Mouse (Mus musculus): ENCODE results near the gene Cdkal1. TPM values are rescaled to one million over a fixed set of nuclear protein-coding genes. Genes with fewer than 3 reads are reported as not detected.

Gene Cdkal1
- polyA plus RNA-seq, 1 experiment from 2014 or later, result 25.9 TPM

- Histone ChIP-seq H3K4me3 (ENCODE audit: low read depth, low read length) (0 out of 2 replicates have a peak overlapping the region, but pooled peaks have one; percentile 2), H3K9me3 (ENCODE audit: control insufficient read depth, low read length) (no peaks in the 10 kb centered on the region), H3K27ac (replicated peaks; ENCODE audit: low read depth, low read length) (peak overlapping the region; percentile 74), H3K9ac (ENCODE audit: low read depth, low read length) (no peak overlapping the region), H3K4me1 (ENCODE audit: control insufficient read depth, insufficient read depth, low read length) (peaks cover 31% of the 10 kb centered on the region), H3K4me2 (ENCODE audit: low read depth, low read length) (peak overlapping the region; percentile 40), H3K27me3 (replicated peaks; ENCODE audit: control insufficient read depth, insufficient read depth, low read length) (no peaks in the 10 kb centered on the region), H3K36me3 (ENCODE audit: control insufficient read depth, insufficient read depth, low read length) (no peaks in the 10 kb centered on the region)
- ATAC-seq (ENCODE audit: low read depth), result peak; percentile 88
- 8% methylated on average over 12 of the region's 12 CpGs for WGBS
- peak; percentile 97 for DNase-seq (ENCODE audit: low spot score)
Observed at GRCm38 (mm10) chr13:29769647-29770436, 85.6 kb downstream of the Cdkal1 start.

GRCm38 (mm10) chr13:29768104-29768503, 87.4 kb downstream of the Cdkal1 start:
- no peaks in the 10 kb centered on the region for H3K9me3 ChIP-seq (ENCODE audit: control insufficient read depth, low read length)
- ATAC-seq (ENCODE audit: low read depth) (no peak), DNase-seq (ENCODE audit: low spot score) (no peak)
- peaks cover 24% of the 10 kb centered on the region for H3K4me1 ChIP-seq (ENCODE audit: control insufficient read depth, insufficient read depth, low read length)
- H3K27ac ChIP-seq (replicated peaks; ENCODE audit: low read depth, low read length), result no peak overlapping the region
- H3K36me3 ChIP-seq (ENCODE audit: control insufficient read depth, insufficient read depth, low read length), result no peaks in the 10 kb centered on the region
- WGBS, result 64% methylated on average over 1 of the region's 1 CpGs
- no peak overlapping the region for H3K9ac ChIP-seq (ENCODE audit: low read depth, low read length)
- no peaks in the 10 kb centered on the region for H3K27me3 ChIP-seq (replicated peaks; ENCODE audit: control insufficient read depth, insufficient read depth, low read length)
- H3K4me2 ChIP-seq (ENCODE audit: low read depth, low read length), result no peak overlapping the region
- no peak overlapping the region for H3K4me3 ChIP-seq (ENCODE audit: low read depth, low read length)

- no peaks in the 10 kb centered on the region for H3K9me3 ChIP-seq (ENCODE audit: control insufficient read depth, low read length)
- H3K27ac ChIP-seq (replicated peaks; ENCODE audit: low read depth, low read length), result no peak overlapping the region
- ATAC-seq (ENCODE audit: low read depth), result no peak
- no peak overlapping the region for H3K4me3 ChIP-seq (ENCODE audit: low read depth, low read length)
- no peak overlapping the region for H3K4me2 ChIP-seq (ENCODE audit: low read depth, low read length)
- DNase-seq (ENCODE audit: low spot score), result no peak
- H3K4me1 ChIP-seq (ENCODE audit: control insufficient read depth, insufficient read depth, low read length), result peaks cover 24% of the 10 kb centered on the region
- H3K27me3 ChIP-seq (replicated peaks; ENCODE audit: control insufficient read depth, insufficient read depth, low read length), result no peaks in the 10 kb centered on the region
- WGBS, result 57% methylated on average over 4 of the region's 4 CpGs
- no peaks in the 10 kb centered on the region for H3K36me3 ChIP-seq (ENCODE audit: control insufficient read depth, insufficient read depth, low read length)
- no peak overlapping the region for H3K9ac ChIP-seq (ENCODE audit: low read depth, low read length)
Observed at GRCm38 (mm10) chr13:29767587-29767986, 87.9 kb downstream of the Cdkal1 start.

- Histone ChIP-seq H3K4me2 (ENCODE audit: low read depth, low read length) (no peak overlapping the region), H3K36me3 (ENCODE audit: control insufficient read depth, insufficient read depth, low read length) (no peaks in the 10 kb centered on the region), H3K4me3 (ENCODE audit: low read depth, low read length) (no peak overlapping the region), H3K9ac (ENCODE audit: low read depth, low read length) (no peak overlapping the region), H3K9me3 (ENCODE audit: control insufficient read depth, low read length) (no peaks in the 10 kb centered on the region), H3K27me3 (replicated peaks; ENCODE audit: control insufficient read depth, insufficient read depth, low read length) (no peaks in the 10 kb centered on the region), H3K27ac (replicated peaks; ENCODE audit: low read depth, low read length) (no peak overlapping the region), H3K4me1 (ENCODE audit: control insufficient read depth, insufficient read depth, low read length) (peaks cover 24% of the 10 kb centered on the region)
- DNase-seq (ENCODE audit: low spot score) (no peak), ATAC-seq (ENCODE audit: low read depth) (no peak)
- WGBS, result 70% methylated on average over 8 of the region's 8 CpGs
Observed at GRCm38 (mm10) chr13:29766377-29766776, 89.1 kb downstream of the Cdkal1 start.

GRCm38 (mm10) chr13:29765296-29765695, 90.2 kb downstream of the Cdkal1 start:
- DNase-seq (ENCODE audit: low spot score) (no peak), ATAC-seq (ENCODE audit: low read depth) (no peak)
- H3K4me3 ChIP-seq (ENCODE audit: low read depth, low read length), result no peak overlapping the region
- WGBS, result 73% methylated on average over 3 of the region's 3 CpGs
- H3K27me3 ChIP-seq (replicated peaks; ENCODE audit: control insufficient read depth, insufficient read depth, low read length), result no peaks in the 10 kb centered on the region
- no peaks in the 10 kb centered on the region for H3K36me3 ChIP-seq (ENCODE audit: control insufficient read depth, insufficient read depth, low read length)
- no peaks in the 10 kb centered on the region for H3K9me3 ChIP-seq (ENCODE audit: control insufficient read depth, low read length)
- no peak overlapping the region for H3K4me2 ChIP-seq (ENCODE audit: low read depth, low read length)
- H3K27ac ChIP-seq (replicated peaks; ENCODE audit: low read depth, low read length), result no peak overlapping the region
- peaks cover 21% of the 10 kb centered on the region for H3K4me1 ChIP-seq (ENCODE audit: control insufficient read depth, insufficient read depth, low read length)
- H3K9ac ChIP-seq (ENCODE audit: low read depth, low read length), result no peak overlapping the region

- Histone ChIP-seq H3K9ac (ENCODE audit: low read depth, low read length) (no peak overlapping the region), H3K27me3 (replicated peaks; ENCODE audit: control insufficient read depth, insufficient read depth, low read length) (no peaks in the 10 kb centered on the region), H3K9me3 (ENCODE audit: control insufficient read depth, low read length) (no peaks in the 10 kb centered on the region), H3K4me1 (ENCODE audit: control insufficient read depth, insufficient read depth, low read length) (peaks cover 16% of the 10 kb centered on the region; the same call in 1 of the 2 replicates), H3K27ac (replicated peaks; ENCODE audit: low read depth, low read length) (peak overlapping the region; percentile 57), H3K4me2 (ENCODE audit: low read depth, low read length) (no peak overlapping the region), H3K4me3 (ENCODE audit: low read depth, low read length) (no peak overlapping the region), H3K36me3 (ENCODE audit: control insufficient read depth, insufficient read depth, low read length) (no peaks in the 10 kb centered on the region)
- ATAC-seq (ENCODE audit: low read depth) (peak; percentile 37; the same call in 1 of the 2 replicates), DNase-seq (ENCODE audit: low spot score) (no peak)
- 57% methylated on average over 5 of the region's 5 CpGs for WGBS
Observed at GRCm38 (mm10) chr13:29759691-29760467, 95.6 kb downstream of the Cdkal1 start.

- H3K4me3 ChIP-seq (ENCODE audit: low read depth, low read length), result no peak overlapping the region
- H3K9me3 ChIP-seq (ENCODE audit: control insufficient read depth, low read length), result no peaks in the 10 kb centered on the region
- no peaks in the 10 kb centered on the region for H3K27me3 ChIP-seq (replicated peaks; ENCODE audit: control insufficient read depth, insufficient read depth, low read length)
- 83% methylated on average over 3 of the region's 3 CpGs for WGBS
- ATAC-seq (ENCODE audit: low read depth), result no peak
- no peak overlapping the region for H3K27ac ChIP-seq (replicated peaks; ENCODE audit: low read depth, low read length)
- no peak for DNase-seq (ENCODE audit: low spot score)
- H3K9ac ChIP-seq (ENCODE audit: low read depth, low read length), result no peak overlapping the region
- no peak overlapping the region for H3K4me2 ChIP-seq (ENCODE audit: low read depth, low read length)
- peaks cover 16% of the 10 kb centered on the region; the same call in 1 of the 2 replicates for H3K4me1 ChIP-seq (ENCODE audit: control insufficient read depth, insufficient read depth, low read length)
- no peaks in the 10 kb centered on the region for H3K36me3 ChIP-seq (ENCODE audit: control insufficient read depth, insufficient read depth, low read length)
Observed at GRCm38 (mm10) chr13:29756052-29756451, 99.4 kb downstream of the Cdkal1 start.

GRCm38 (mm10) chr13:29753254-29753653, 102.2 kb downstream of the Cdkal1 start:
- Histone ChIP-seq H3K4me3 (ENCODE audit: low read depth, low read length) (no peak overlapping the region), H3K27me3 (replicated peaks; ENCODE audit: control insufficient read depth, insufficient read depth, low read length) (no peaks in the 10 kb centered on the region), H3K4me2 (ENCODE audit: low read depth, low read length) (no peak overlapping the region), H3K36me3 (ENCODE audit: control insufficient read depth, insufficient read depth, low read length) (no peaks in the 10 kb centered on the region), H3K9me3 (ENCODE audit: control insufficient read depth, low read length) (no peaks in the 10 kb centered on the region), H3K4me1 (ENCODE audit: control insufficient read depth, insufficient read depth, low read length) (no peaks in the 10 kb centered on the region), H3K27ac (replicated peaks; ENCODE audit: low read depth, low read length) (no peak overlapping the region), H3K9ac (ENCODE audit: low read depth, low read length) (no peak overlapping the region)
- DNase-seq (ENCODE audit: low spot score) (no peak), ATAC-seq (ENCODE audit: low read depth) (no peak)
- 91% methylated on average over 3 of the region's 3 CpGs for WGBS
